ENCODE assay signal across 8 mouse cellular contexts in the genomic region with DNA sequence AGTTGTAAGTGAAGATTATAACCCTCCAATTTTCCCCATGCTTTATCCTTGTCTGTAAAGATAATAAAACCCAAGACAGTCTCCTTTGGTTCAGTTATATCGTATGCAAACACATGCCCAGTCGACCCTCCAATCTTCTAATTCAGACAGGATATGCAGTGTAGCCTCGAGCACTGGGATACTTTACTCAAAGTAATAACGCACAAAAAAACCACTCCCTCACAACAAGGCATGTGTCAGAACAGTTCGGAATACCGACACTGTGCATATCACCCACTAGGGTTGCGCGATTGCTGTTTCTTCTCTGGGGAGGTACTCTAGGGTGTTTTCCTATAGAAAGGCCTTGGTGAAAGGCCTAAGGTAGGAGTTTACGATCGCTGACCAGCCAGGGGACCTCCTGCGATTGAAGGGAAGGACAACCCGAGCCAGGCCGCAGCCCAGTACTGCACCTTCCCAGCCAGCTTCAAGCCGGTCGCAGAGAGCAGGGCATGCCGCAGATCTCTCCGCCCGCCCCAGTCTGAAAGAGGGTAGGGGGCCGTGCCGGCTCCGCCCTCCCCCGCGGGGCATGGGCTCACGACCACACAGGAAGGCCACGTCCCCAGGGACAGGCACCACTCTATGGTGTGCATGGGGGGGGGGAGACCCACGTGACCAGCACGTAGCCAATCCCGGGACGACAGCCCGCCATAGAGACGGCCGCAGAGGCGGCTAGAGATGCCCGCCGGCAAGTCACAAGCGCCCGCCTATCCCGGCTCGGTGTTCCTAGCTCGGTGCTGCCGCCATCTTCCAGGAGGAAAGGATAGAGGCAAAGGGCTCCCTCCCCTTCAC. TPM values are rescaled to one million over a fixed set of nuclear protein-coding genes. Genes with fewer than 3 reads are reported as not detected.
DNase-seq lines count a peak whose midpoint lies in the region; ATAC-seq and TF ChIP-seq lines count a peak whose summit lies in the region.

No protein-coding gene starts in this region.

- ATAC-seq in frontal cortex, adult (ENCODE audit: low TSS enrichment): peak; percentile 91
- peak; percentile 95 for ATAC-seq in lung, postnatal 0 days

- H3K27ac ChIP-seq in hindbrain, embryonic 10.5 days: peak overlapping the region; percentile 91
- peak overlapping the region; percentile 95 for H3K27ac ChIP-seq in lung, postnatal 0 days (ENCODE audit: low read length)

- TF ChIP-seq EP300 in lung, postnatal 0 days (IDR thresholded peaks at IDR 0.05): no peak

- WGBS in hindbrain, embryonic 10.5 days: under 1% methylated on average over 41 of the region's 41 CpGs
- 1% methylated on average over 40 of the region's 41 CpGs for WGBS in lung, postnatal 0 days

- H3K27me3 ChIP-seq in hindbrain, embryonic 10.5 days (ENCODE audit: insufficient read depth, poor library complexity, severe bottlenecking): no peaks in the 10 kb centered on the region
- no peaks in the 10 kb centered on the region for H3K27me3 ChIP-seq in lung, postnatal 0 days (replicated peaks; ENCODE audit: insufficient read depth, low read length)

- H3K4me1 ChIP-seq in hindbrain, embryonic 10.5 days (replicated peaks): peaks cover 19% of the 10 kb centered on the region
- peaks cover 7% of the 10 kb centered on the region; the same call in 1 of the 2 replicates for H3K4me1 ChIP-seq in lung, postnatal 0 days (ENCODE audit: insufficient read depth, low read depth, low read length)

- DNase-seq in MN1 (ENCODE audit: low spot score): peak; percentile 96
- DNase-seq in cerebellum, adult 9-10 months: peak; percentile 98
- DNase-seq in hindbrain, embryonic 10.5 days (ENCODE audit: low spot score): peak; percentile 99
- peak; percentile 99 for DNase-seq in layer of hippocampus, adult 9-11 months
- DNase-seq in lung, postnatal 0 days (ENCODE audit: low spot score): peak; percentile 99
- DNase-seq in ovary, postnatal 36 days (ENCODE audit: low spot score): peak; percentile 98
- DNase-seq in thymus, postnatal 25 days: peak; percentile 98

- peak overlapping the region; percentile 66 for H3K9ac ChIP-seq in lung, postnatal 0 days (replicated peaks; ENCODE audit: low read depth)

- TF ChIP-seq CTCF in lung, postnatal 0 days (IDR thresholded peaks at IDR 0.05): peak; percentile 63

- no peaks in the 10 kb centered on the region for H3K9me3 ChIP-seq in hindbrain, embryonic 10.5 days
- no peaks in the 10 kb centered on the region for H3K9me3 ChIP-seq in lung, postnatal 0 days (ENCODE audit: low read length)

- 0 out of 2 replicates have a peak, but pooled peaks cover 2% of the 10 kb centered on the region for H3K36me3 ChIP-seq in hindbrain, embryonic 10.5 days
- no peaks in the 10 kb centered on the region for H3K36me3 ChIP-seq in lung, postnatal 0 days (ENCODE audit: insufficient read depth, low read length)

- peak overlapping the region; percentile 54 for H3K4me2 ChIP-seq in lung, postnatal 0 days (replicated peaks; ENCODE audit: low read depth, low read length)

- peak overlapping the region; percentile 91 for H3K4me3 ChIP-seq in hindbrain, embryonic 10.5 days
- H3K4me3 ChIP-seq in lung, postnatal 0 days (ENCODE audit: low read depth, low read length): peak overlapping the region; percentile 83

RNA-seq across cellular contexts. Expression of a gene that starts 0.6 kb away (rescaled TPM):
- polyA plus RNA-seq in hindbrain, embryonic 10.5 days (2016; fragmentation: Nextera tagmentation; extraction: Ambion mirVana): 98.3 and 113 TPM in 2 replicates
- polyA plus RNA-seq in lung, postnatal 0 days (2015; fragmentation: Nextera tagmentation; extraction: Ambion mirVana): 172 and 175 TPM in 2 replicates

RNA-seq across cellular contexts. Expression of a gene that starts 33.9 kb away (rescaled TPM):
- 4.1 and 4.8 TPM in 2 replicates for polyA plus RNA-seq in hindbrain, embryonic 10.5 days (2016; fragmentation: Nextera tagmentation; extraction: Ambion mirVana)
- 3.4 and 3.6 TPM in 2 replicates for polyA plus RNA-seq in lung, postnatal 0 days (2015; fragmentation: Nextera tagmentation; extraction: Ambion mirVana)

Comparison
In these comparisons a context has a peak if more than half of its experiments do, and no peak if none do; other contexts are left out.
1. Peak in every context shown above with its lines: DNase-seq, ATAC-seq, H3K4me3 ChIP-seq and H3K27ac ChIP-seq.